Comparison of ENCODE assay signal across 23 mouse cellular contexts in genomic region chr13:52507460-52508293, GRCm38 (mm10). TPM values are rescaled to one million over a fixed set of nuclear protein-coding genes. Genes with fewer than 3 reads are reported as not detected.
A peak's percentile ranks its signal among the peaks of the same experiment; 100 is the strongest.
DNase-seq lines count a peak whose midpoint lies in the region; ATAC-seq and TF ChIP-seq lines count a peak whose summit lies in the region.
"Had no signal": no experiment of that assay in that cellular context is flagged by ENCODE, and none has a peak within 500 bp of the region (broad histone marks: within the 10 kb centered on the region; RNA-seq: fewer than 3 reads in every experiment).

No protein-coding gene starts in this region.

- no peak for TF ChIP-seq CTCF in testis, adult 2 months (IDR thresholded peaks at IDR 0.05; ENCODE audit: control insufficient read depth, insufficient read depth, insufficient replicate concordance, low read depth, low read length)

- peak; percentile 50 for ATAC-seq in granulocyte monocyte progenitor cell, adult 5-6 weeks (replicated peaks; ENCODE audit: poor library complexity, severe bottlenecking)
- ATAC-seq in inflammation-experienced regulatory T-cells, adult 6 months, result no peak
- ATAC-seq: forebrain, embryonic 16.5 days; hindbrain, postnatal 0 days; intestine, embryonic 15.5 days; Patski had no signal

- H3K4me1 ChIP-seq in testis, adult 2 months (ENCODE audit: control insufficient read depth, insufficient read depth, low read length), result peaks cover 4% of the 10 kb centered on the region
- H3K4me1 ChIP-seq in forebrain, embryonic 10.5 days, result no peaks in the 10 kb centered on the region
- H3K4me1 ChIP-seq: embryonic facial prominence, embryonic 12.5 days; forebrain, embryonic 12.5 days; intestine, embryonic 15.5 days had no signal

- no peaks in the 10 kb centered on the region for H3K36me3 ChIP-seq in testis, adult 2 months (ENCODE audit: control insufficient read depth, insufficient read depth, low read length)
- H3K36me3 ChIP-seq in forebrain, embryonic 10.5 days (replicated peaks), result no peaks in the 10 kb centered on the region
- H3K36me3 ChIP-seq: embryonic facial prominence, embryonic 12.5 days; forebrain, embryonic 12.5 days; heart, embryonic 15.5 days; intestine, embryonic 15.5 days had no signal

- no peaks in the 10 kb centered on the region for H3K27me3 ChIP-seq in testis, adult 2 months (ENCODE audit: control insufficient read depth, insufficient read depth, low read length)
- no peaks in the 10 kb centered on the region for H3K27me3 ChIP-seq in forebrain, embryonic 10.5 days (ENCODE audit: poor library complexity, severe bottlenecking)
- H3K27me3 ChIP-seq: embryonic facial prominence, embryonic 12.5 days; forebrain, embryonic 12.5 days; heart, embryonic 15.5 days; hindbrain, embryonic 13.5 days; intestine, embryonic 15.5 days had no signal

- no peak overlapping the region for H3K27ac ChIP-seq in testis, adult 2 months (ENCODE audit: control insufficient read depth, insufficient read depth, low read depth, low read length)
- no peak overlapping the region for H3K27ac ChIP-seq in forebrain, embryonic 10.5 days
- H3K27ac ChIP-seq: embryonic facial prominence, embryonic 12.5 days; forebrain, embryonic 12.5 days; heart, embryonic 15.5 days; hindbrain, embryonic 13.5 days; hindbrain, postnatal 0 days; intestine, embryonic 15.5 days had no signal

- H3K4me3 ChIP-seq in testis, adult 2 months (ENCODE audit: control insufficient read depth, low read depth, low read length), result peak overlapping the region; percentile 45
- no peak overlapping the region for H3K4me3 ChIP-seq in forebrain, embryonic 10.5 days
- H3K4me3 ChIP-seq: embryonic facial prominence, embryonic 12.5 days; forebrain, embryonic 12.5 days; heart, embryonic 15.5 days; hindbrain, embryonic 13.5 days; intestine, embryonic 15.5 days had no signal

- peak; percentile 56 to 59 for DNase-seq in cerebellum, adult 18-20 months
- no peak for DNase-seq in cerebellum, postnatal 4 days (ENCODE audit: low spot score in 2 of 2)
- DNase-seq in testis, postnatal 14 days (ENCODE audit: low spot score), result no peak
- no peak for DNase-seq in thymus, postnatal 10 days (ENCODE audit: low spot score in 2 of 2)
- DNase-seq in forebrain, embryonic 10.5 days (ENCODE audit: extremely low spot score, low spot score), result no peak
- DNase-seq: adrenal gland, adult 8-10 months; adrenal gland, postnatal 36 days; cerebellum, adult 8-10 months; gastrocnemius, postnatal 25 days; heart, adult 18-20 months; heart, postnatal 14 days; kidney, adult 18-20 months had no signal

- no peaks in the 10 kb centered on the region for H3K9me3 ChIP-seq in forebrain, embryonic 10.5 days
- H3K9me3 ChIP-seq: embryonic facial prominence, embryonic 12.5 days; forebrain, embryonic 12.5 days; heart, embryonic 15.5 days; hindbrain, embryonic 13.5 days; intestine, embryonic 15.5 days had no signal

- no peak for TF ChIP-seq POLR2A in testis, adult 2 months (IDR thresholded peaks at IDR 0.05; ENCODE audit: control insufficient read depth, low read depth, low read length)

- 94% methylated on average over 35 of the region's 35 CpGs for WGBS in forebrain, embryonic 10.5 days

RNA-seq across cellular contexts. Expression of gene Diras2, which starts 23.4 kb away (rescaled TPM):
- 1.5 and 2.4 TPM in 2 replicates for polyA plus RNA-seq in testis, adult 2 months (2012; rRNA removed)
- total RNA-seq in granulocyte monocyte progenitor cell, adult 5-6 weeks (2014; fragmentation: Nextera tagmentation), result 1.4 and 3.8 TPM in 2 replicates
- total RNA-seq in granulocyte monocyte progenitor cell, adult 5-6 weeks (2017), result 2.7 and 4.5 TPM in 2 replicates
- polyA plus RNA-seq in inflammation-experienced regulatory T-cells, adult 6 months (2017; shearing (Covaris generic)), result not detected
- 0.02 and 0.05 TPM in 2 replicates for polyA plus RNA-seq in forebrain, embryonic 10.5 days (2016; fragmentation: Nextera tagmentation; extraction: Ambion mirVana)
- polyA plus RNA-seq: Patski had no signal

Comparison
In these comparisons a context has a peak if more than half of its experiments do, and no peak if none do; other contexts are left out.
1. DNase-seq: peak in cerebellum, adult 18-20 months (2 of 2); none in cerebellum, postnatal 4 days (0 of 2), testis, postnatal 14 days (single experiment), thymus, postnatal 10 days (0 of 2) and forebrain, embryonic 10.5 days (single experiment).